Mouse (Mus musculus): ENCODE measurements around the gene Gm26938.

Gm26938 gene

GRCm38 (mm10) chr5:139816445-139816844, 9.8 kb downstream of the Gm26938 start:
- DNase-seq (ENCODE audit: low spot score in 2 of 2) = no peak

DNA sequence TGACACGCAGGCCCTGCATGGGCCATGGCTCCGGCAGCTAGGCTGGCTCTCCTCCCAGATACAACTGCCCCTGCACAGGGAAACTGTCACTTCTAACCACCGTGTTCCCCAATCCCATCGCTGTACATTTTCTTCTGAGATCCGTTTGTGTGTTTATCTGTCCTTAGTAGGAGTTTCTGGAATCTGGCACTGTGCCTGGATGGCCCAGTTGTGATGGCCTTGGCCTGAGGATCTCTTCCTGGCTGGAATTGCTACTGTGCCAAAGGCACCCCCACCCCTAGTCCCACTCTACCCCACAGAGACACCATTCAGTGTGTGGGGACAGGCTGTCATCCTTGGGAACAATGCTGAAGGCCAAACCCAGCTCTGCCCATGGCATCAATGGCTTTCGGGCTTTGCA, 10.2 kb downstream of the Gm26938 start:
- no peak for DNase-seq (ENCODE audit: low spot score in 2 of 2)

DNA sequence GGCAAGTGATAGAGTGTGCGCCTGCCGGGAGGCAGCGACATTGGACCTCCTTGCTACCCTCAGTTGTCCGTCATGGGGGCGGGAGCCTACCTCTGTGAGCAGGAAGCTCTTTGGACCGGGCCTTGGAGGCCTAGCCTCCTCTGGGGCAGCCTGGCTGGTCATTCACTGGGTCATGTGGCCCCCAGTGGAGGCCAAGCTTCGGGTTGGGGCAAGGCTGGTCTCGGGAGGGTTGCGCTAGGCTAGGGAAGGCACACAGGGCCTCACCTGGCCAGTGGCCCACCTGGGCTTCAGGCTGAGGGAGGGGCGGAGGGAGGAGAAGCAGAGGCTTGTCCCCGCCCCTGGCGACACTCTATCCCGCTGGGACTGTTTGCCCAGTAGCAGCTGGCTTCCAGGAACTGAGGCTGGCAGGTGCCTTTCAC, 12.2 kb downstream of the Gm26938 start:
- DNase-seq (ENCODE audit: low spot score in 2 of 2) = no peak

DNA sequence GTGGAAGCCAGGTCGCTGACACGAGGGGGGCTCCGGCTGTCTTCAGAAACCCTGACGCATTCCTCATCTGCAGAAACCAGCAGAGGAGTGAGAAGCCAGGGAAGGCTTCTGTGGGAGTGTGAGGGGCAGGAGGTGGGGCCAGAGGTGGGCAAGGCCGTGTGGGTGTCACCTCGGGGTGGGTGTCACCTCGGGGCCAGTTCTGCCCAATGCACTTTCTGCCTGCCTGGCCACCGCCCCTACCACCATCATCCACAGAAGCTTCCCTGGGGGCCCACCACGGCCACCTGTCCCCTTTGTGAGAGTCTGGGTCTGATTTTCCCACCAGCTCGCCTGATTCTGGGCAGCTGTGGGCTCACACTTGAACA, 13.1 kb downstream of the Gm26938 start:
- no peak for DNase-seq (ENCODE audit: low spot score in 2 of 2)

DNA sequence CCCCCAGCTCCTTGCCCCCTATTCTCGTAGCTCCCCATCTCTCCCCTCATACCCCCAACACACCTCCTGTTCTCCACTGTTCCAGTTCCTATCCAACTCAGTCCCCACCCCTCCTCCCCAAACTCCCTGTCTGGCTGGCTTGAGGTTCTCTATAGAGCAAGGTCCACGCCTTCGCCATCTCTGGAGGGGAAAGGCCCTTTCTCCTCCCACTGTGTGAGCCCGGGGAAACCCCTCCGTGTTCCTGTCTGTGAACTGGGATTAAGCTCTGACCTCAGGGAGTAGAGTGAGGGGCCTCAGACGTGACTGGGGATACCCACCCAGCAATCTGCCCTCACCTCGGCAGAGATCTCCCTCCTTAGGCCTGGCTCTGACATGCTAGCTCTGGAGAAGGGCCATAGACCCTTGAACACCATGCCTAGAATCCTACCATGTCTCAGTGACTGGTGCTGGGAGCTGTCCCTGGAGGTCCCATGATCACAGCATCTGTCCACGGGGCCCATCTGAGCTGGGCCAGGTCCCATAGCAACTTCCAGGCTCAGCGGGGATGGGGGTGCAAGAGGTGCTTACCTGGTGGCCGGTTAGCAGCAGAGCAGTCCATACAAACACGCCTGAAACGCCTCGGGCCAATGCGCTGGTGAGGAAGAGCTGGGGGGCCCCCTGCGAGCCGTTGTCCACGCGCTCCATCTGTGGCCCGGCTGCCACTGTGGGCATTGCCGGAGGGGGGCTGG, 13.6 kb downstream of the Gm26938 start:
- DNase-seq (ENCODE audit: low spot score in 2 of 2) = no peak

- DNase-seq (ENCODE audit: low spot score in 2 of 2) = no peak
Measured at GRCm38 (mm10) chr5:139811677-139812397, 14.4 kb downstream of the Gm26938 start.

DNA sequence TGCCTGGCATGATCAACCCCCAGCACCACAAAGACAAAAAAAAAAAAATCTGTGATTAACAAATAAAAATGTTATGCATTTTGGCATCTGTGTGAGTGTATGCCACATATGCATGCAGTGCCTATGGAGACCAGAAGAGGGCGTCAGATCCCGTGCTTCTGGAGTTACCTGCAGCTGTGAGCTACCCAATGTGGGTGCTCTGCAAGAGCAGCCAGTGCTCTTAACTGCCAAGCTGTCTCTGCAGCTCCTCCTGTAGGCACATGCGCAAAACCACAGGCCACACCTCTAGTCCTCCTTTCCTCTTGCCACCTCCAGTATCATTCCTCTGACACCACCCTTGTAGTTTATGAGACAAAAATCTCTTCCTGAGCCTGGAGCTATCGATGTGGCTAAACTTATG, 16.8 kb downstream of the Gm26938 start:
- DNase-seq (ENCODE audit: low spot score in 2 of 2) = no peak

- DNase-seq (ENCODE audit: low spot score in 2 of 2) = no peak
Measured at GRCm38 (mm10) chr5:139805924-139806323, 20.3 kb downstream of the Gm26938 start.

GRCm38 (mm10) chr5:139804573-139805111, 21.6 kb downstream of the Gm26938 start:
- DNase-seq (ENCODE audit: low spot score in 2 of 2) = no peak

- DNase-seq (ENCODE audit: low spot score in 2 of 2) = peak; percentile 43 to 47
Measured at GRCm38 (mm10) chr5:139804107-139804551, 22.1 kb downstream of the Gm26938 start.

GRCm38 (mm10) chr5:139803601-139804102, 22.6 kb downstream of the Gm26938 start:
- DNase-seq (ENCODE audit: low spot score in 2 of 2) = peak; percentile 60 to 62

- DNase-seq (ENCODE audit: low spot score in 2 of 2) = no peak
Measured at GRCm38 (mm10) chr5:139803165-139803564, 23.0 kb downstream of the Gm26938 start.

GRCm38 (mm10) chr5:139801880-139802279, 24.3 kb downstream of the Gm26938 start:
- no peak for DNase-seq (ENCODE audit: low spot score in 2 of 2)

DNA sequence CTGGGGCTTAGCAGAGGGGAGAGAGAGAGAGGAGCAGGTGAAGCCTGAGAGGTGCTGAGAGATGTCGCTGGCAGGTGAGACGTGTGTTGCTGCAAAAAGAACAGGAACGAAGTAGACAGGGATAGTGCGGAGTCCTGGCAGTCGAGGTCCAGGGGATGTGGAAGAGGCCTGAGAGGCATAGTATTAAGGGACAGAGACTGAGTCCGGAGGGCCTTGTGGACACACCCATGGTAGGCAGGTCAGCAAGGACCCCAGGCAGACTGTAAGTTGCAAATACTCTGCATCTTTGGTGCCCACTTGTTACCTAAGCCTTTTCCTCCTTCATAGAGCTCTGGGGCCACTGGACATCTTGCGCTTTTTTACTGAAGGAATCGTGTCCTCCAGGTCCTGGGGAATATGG, 25.0 kb downstream of the Gm26938 start:
- DNase-seq (ENCODE audit: low spot score in 2 of 2) = no peak

DNA sequence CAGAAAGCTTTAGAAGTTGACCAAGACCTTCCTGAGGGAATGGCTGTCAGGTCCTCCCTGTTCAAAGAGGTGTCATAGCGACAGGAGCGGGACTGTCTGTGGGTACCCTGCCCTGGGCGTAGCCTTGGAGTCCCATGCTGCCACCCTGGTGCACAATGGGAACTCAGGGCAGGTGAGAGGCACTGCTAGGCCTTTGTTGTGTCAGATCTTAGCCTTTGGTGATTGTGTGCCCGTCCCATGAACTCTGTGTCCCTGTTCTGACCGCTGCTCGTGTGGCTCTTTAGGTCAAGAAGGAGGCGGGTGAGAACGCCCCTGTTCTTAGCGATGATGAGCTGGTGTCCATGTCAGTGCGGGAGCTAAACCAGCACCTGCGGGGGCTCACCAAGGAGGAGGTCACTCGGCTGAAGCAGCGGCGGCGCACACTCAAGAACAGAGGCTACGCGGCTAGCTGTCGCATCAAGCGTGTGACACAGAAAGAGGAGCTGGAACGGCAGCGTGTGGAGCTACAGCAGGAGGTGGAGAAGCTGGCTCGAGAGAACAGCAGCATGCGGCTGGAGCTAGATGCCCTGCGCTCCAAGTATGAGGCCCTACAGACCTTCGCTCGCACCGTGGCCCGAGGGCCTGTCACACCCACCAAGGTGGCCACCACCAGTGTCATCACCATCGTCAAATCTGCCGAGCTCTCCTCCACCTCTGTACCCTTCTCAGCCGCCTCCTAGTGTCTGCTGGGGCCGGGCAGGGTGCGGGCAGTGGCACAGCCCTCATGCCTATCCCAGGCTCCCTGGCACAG, 26.2 kb downstream of the Gm26938 start:
- DNase-seq (ENCODE audit: low spot score in 2 of 2) = no peak

- DNase-seq (ENCODE audit: low spot score in 2 of 2) = no peak
Measured at GRCm38 (mm10) chr5:139799041-139799440, 27.2 kb downstream of the Gm26938 start.

DNA sequence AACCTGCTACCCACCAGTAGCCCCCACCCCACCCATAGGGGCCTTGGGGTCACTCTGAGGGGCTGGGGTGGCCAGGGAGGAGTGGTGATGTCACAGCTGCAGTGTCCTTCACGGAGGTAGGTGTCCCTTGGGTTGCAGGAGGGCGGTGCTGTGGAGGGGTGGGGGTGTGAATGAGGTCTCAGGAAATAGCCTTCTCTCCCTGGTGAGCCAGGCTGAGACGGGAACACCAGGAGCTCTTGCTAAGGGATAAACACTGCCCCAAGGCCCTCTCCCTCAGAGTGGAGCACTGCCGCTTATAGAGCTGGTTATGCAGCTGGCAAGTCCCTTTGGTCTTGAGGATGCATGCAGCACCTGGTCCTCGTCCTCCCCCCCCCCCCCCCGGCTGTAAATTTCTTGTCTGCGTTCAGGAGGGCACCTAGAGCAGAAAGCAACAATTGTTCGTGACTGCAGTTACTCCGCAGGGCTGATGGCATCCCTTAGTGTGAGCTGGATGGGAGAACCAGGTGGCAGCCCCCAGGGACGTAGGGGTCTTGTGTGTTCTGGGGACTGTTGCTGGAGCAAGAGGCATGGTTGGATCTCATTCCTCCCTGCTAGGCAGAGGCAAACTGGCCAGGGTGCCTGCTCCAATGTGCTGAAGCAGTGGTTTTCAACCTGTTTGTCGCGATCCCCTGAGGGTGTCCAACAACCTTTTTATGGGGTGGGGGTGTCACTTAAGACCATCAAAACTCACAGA, 27.9 kb downstream of the Gm26938 start:
- DNase-seq (ENCODE audit: low spot score in 2 of 2) = no peak

DNA sequence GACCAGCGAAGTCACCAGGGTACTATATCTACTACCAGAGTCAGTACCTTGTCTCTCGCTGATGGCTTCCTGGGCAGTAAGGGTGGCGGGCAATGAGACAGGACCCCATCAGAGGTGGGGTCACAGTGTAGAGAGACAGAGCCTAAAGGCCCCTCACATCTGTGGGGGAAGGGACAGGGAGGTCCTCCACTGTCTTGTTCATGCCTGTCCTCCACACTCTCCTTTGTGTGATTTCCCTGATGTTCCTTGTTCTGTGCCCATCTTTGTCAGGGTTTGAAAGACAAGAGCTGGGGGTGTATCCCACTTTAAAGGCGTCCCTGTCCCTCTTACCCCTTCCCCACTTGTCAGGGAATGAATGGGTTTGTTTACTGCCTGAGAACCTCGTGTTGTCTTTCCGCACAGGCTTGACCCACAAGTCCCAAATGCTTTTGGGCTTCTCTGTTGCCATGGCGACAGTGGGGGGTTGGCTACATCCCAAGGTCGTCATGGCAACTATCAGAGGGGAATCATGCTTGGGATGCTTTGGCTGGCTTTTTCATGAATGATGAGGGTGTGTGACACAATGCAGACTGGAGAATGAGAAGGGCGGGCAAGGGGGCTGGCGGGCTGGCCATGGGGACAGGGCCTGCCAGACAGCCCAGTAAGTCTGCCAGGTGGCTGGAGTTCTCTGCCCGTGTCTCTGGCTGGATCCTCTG, 28.6 kb downstream of the Gm26938 start:
- no peak for DNase-seq (ENCODE audit: low spot score in 2 of 2)

DNA sequence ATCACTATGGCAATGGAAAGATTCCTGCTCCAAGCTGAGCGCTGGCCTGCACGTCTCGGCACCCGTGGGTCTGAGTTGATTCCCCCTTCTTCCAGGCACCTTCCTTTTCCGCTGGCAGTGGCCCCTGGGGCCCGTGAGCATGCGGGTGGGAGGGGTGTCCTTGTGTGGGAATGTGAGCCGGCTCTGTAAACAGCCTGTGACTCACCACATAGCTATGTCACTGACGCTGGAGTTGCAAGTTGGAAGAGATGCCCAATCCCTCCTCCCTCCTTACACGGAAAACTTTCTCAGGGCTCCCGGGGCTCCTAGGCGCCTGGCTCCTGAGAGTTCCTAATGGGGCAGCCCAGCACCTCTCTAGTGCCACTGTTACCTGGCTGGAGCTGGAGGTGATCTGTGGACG, 29.3 kb downstream of the Gm26938 start:
- DNase-seq (ENCODE audit: low spot score in 2 of 2) = no peak

- DNase-seq (ENCODE audit: low spot score in 2 of 2) = no peak
Measured at GRCm38 (mm10) chr5:139796001-139796620, 30.1 kb downstream of the Gm26938 start.

Measured in spleen, postnatal 14 days (tissue).